Mouse (Mus musculus) adrenal gland (tissue): ENCODE data around the gene Jmjd8.

Source experiments
- intact Hi-C: fragments of 180-260 bp; cut with DNase I; formaldehyde crosslinking; loops from one replicate; pipeline ENCODE4 v1.15.1; 2025

Gene Jmjd8

GRCm38 (mm10) chr17:25831451-25832281 is 3.0 kb downstream of the Jmjd8 start:
- intact Hi-C loops: no loop called here

GRCm38 (mm10) chr17:25832436-25833290 is 4.0 kb downstream of the Jmjd8 start:
- intact Hi-C loops: no loop called here

DNA sequence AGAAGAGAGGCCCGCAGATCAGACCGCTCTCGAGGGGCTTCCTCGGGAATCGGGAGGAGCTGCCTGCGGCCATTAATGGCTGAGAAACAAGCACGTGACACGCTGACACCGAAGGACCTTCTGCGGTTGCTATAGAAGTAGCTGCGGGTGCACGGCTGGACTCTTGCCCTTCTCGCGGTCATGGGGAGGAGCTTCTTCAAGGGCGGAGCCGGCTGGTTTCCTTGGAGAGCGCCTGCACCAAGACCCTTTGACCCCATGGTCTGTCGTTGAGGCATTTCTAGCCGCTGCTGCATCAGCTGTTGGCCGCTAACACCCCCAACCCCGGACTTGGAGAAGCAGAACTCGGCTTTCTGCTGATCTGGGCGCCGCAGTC is 4.6 kb downstream of the Jmjd8 start, which contains the start of gene Stub1:
Gene Stub1, minus strand, starts transcription at position 114 of the 373 bp plus-strand sequence.
- intact Hi-C loops: no loop called here

GRCm38 (mm10) chr17:25833961-25834594 is 5.4 kb downstream of the Jmjd8 start:
- intact Hi-C loops: no loop called here

DNA sequence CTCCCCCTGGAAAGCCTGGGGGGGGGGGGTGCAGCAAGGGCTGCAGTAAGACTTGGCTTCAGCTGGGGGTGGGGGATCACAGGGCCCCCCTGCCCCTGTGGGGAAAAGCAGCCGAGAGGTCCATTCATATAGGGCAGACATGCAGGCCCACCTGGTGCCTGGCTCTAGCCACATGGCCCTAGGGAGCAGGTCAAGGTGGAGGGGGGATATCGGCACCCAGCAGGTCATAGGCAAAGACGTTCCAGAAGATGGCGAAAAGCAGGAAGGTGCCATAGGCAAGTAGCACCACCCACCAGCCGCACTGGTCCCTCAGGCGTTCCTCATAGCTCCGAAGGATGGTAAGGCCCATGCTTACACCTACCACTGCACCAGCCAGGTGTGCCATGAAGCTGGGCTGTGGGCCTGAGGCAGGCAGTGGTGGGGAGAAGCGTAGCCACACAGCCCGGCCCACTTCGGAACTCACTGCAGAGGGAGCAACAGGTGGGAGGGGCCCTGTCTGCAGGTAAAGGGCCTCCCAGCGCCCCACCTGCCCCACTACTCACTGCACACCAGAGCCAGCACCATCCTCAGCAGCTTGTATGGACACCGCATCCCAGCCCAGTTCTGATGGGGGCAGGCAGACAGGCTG is 6.0 kb downstream of the Jmjd8 start:
- intact Hi-C loops: no loop called here

DNA sequence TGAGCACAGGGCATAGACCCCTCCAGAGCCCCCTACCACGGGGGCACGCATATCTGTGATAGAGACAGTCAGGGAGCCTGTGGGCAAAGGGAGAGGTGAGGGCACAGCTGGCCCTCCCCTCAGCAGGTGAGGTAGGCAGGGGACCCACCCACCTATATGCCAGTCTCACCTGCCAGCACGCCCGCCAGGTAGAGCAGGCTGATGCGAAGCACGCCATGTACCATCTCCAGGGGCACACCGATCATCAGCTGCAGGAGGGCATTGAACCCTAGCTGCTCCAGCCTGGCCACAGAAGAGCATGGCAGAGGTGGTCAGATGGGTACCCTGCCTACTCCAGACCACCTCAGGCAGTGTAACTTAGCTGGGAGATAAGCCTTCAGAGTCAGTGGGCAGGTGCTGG is 6.6 kb downstream of the Jmjd8 start:
- intact Hi-C loops: no loop called here

- intact Hi-C loops: loop anchor here (2.0 kb wide), 1 partner anchor 31 kb away; no protein-coding TSS in a partner anchor
Measured at GRCm38 (mm10) chr17:25835816-25836215, 7.1 kb downstream of the Jmjd8 start.

GRCm38 (mm10) chr17:25836397-25837075 is 7.9 kb downstream of the Jmjd8 start:
- intact Hi-C loops: loop anchor here (2.0 kb wide), 1 partner anchor 30 kb away; no protein-coding TSS in a partner anchor

GRCm38 (mm10) chr17:25837076-25837410 is 8.4 kb downstream of the Jmjd8 start, which contains the start of gene Rhbdl1:
Rhbdl1 (minus strand) TSS chr17:25837295.
- intact Hi-C loops: loop anchor here (2.0 kb wide), 1 partner anchor 30 kb away; no protein-coding TSS in a partner anchor

DNA sequence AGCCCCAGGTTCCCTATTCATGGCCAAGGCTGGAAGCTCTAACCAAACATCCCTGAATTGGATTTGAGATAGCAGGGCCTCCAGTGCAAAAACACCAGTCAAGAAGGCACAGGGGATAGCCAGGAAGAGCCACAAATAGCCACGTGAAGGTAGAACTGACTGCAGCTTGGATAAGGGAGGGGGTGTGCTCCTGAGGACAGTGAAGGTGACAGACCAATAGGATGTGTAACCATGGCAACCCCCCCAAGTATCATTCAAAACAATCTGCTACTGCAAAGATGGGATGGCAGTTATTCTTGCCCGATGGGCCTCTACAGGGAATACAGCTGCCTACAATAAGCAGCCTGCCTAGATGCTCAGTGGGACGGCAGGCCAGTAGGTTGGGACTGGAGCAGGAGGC is 8.9 kb downstream of the Jmjd8 start:
- intact Hi-C loops: loop anchor here (2.0 kb wide), 1 partner anchor 29 kb away; no protein-coding TSS in a partner anchor

GRCm38 (mm10) chr17:25838904-25839303 is 10.2 kb downstream of the Jmjd8 start:
- intact Hi-C loops: no loop called here

- intact Hi-C loops: no loop called here
Measured at GRCm38 (mm10) chr17:25839455-25840235, 11.0 kb downstream of the Jmjd8 start.

- intact Hi-C loops: no loop called here
Measured at GRCm38 (mm10) chr17:25840519-25840918, 11.9 kb downstream of the Jmjd8 start.

DNA sequence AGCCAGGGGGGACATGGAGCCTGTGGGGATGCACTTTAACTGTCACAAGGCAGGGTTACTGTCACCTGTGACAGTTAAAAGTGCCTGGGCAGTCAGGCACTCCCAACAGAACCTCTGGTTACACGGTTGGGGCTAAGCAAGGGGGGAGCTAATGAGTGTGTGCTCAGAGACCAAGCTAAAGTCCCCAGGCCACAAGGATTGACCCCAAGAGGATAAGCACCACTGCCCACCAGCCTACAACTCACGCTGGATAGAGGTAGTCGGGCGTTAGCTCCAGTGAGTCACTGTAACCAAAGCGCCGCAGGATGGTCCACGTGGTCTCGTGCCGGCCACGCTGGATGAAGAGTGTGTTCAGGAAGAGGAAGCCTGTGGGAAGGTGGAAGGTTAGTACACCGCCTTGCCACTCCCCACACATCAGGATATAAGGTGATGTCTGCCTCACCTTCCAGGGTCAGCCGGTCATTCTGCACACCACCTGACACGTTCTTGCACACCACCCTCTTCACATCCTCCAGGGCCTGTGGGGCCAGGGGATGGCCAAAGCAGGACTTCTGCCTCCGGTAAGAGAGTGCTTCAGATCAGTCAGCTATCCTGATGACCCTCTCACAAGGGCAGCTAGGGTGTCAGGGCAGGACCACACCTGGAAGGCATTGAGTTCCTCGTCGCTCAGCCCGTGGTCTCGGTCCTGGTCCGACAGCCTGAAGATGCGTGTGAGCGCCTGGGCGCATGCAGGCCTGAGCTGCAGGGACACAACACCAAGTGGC is 12.6 kb downstream of the Jmjd8 start, which contains the start of gene Gm20683:
Gene Gm20683, minus strand, starts transcription at position 647 of the 764 bp plus-strand sequence.
- intact Hi-C loops: no loop called here

- intact Hi-C loops: no loop called here
Measured at GRCm38 (mm10) chr17:25842509-25842908, 13.8 kb downstream of the Jmjd8 start.

DNA sequence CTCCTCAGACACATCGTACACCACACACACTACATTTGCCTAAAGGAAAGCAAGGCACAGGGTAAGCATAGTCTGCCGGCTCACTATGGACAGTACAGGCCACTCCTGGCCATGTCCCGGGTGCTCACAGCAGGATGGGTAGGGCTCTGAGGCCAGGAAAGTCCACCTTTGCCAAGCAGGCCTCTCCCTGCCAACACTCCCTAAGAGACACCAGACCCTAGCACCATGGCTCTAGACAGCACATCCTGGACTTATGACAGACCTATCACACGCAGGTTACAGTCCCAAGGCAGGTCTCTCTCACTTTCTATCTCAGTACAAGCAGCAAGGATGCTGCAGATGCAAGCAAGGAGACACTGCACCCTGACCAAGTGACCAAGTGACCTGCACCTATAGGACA is 14.5 kb downstream of the Jmjd8 start:
- intact Hi-C loops: no loop called here

- intact Hi-C loops: no loop called here
Measured at GRCm38 (mm10) chr17:25843636-25844395, 15.1 kb downstream of the Jmjd8 start.

DNA sequence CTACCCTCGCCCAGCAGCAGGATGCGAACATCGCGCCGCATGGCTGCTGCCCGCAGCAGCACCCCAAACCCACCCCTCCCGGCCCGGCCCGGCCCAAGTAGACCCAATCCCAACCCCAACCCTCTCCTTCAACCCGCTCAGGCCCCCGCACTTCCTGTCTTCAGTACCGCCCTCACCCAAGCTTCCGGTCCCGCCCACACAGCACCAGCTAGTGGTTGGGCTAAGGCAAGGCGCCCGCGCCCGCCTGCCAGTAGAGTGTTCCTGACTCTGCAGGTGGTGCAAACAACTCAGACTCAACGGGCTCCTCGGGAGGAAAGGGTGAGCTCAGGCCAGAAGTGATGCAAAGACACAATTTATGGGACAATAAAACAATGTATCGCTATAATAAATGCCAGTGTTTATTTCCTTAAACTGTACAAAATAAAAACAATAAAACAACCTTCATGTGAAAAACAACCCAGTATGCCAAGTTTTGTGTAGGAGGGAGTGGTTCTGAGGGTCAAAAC is 15.8 kb downstream of the Jmjd8 start, which contains the start of gene Rhot2:
Gene Rhot2, minus strand, starts transcription at position 456 of the 506 bp plus-strand sequence.
- intact Hi-C loops: no loop called here
